Mouse (Mus musculus) hindbrain, embryonic 16.5 days (tissue): Measurements from ENCODE around the gene Gm5737. TPM values are rescaled to one million over a fixed set of nuclear protein-coding genes. Genes with fewer than 3 reads are reported as not detected.

Source experiments
- ATAC-seq: fragments of 200-750 bp; cut with Nextera tagmentation; 2 replicates; pipeline ENCODE4 v1.8.0; 2017; ENCODE audit warnings: moderate TSS enrichment, moderate library complexity
- H3K27ac ChIP-seq: fragments of 300-500 bp; sonication (generic); 2 replicates; pipeline ENCODE4 v1.5.1; 2014; ENCODE audit warnings: low read depth, mild to moderate bottlenecking, control low read depth, low read length, moderate library complexity
- H3K27me3 ChIP-seq: fragments of 300-500 bp; sonication (generic); replicated peaks from 2 replicates; pipeline ENCODE4 v1.6.1; 2014; ENCODE audit warnings: low read length; ENCODE audit not compliant: control insufficient read depth, insufficient read depth
- H3K36me3 ChIP-seq: fragments of 300-500 bp; sonication (generic); 2 replicates; pipeline ENCODE4 v1.6.1; 2014; ENCODE audit warnings: mild to moderate bottlenecking, low read length, moderate library complexity, mixed read lengths; ENCODE audit not compliant: control insufficient read depth, insufficient read depth
- H3K4me1 ChIP-seq: fragments of 300-500 bp; sonication (generic); 2 replicates; pipeline ENCODE4 v1.6.1; 2014; ENCODE audit warnings: low read depth, low read length; ENCODE audit not compliant: control insufficient read depth, insufficient read depth
- H3K4me2 ChIP-seq: fragments of 300-500 bp; sonication (generic); 2 replicates; pipeline ENCODE4 v1.6.1; 2014; ENCODE audit warnings: mild to moderate bottlenecking, low read length, control low read depth, moderate library complexity
- H3K4me3 ChIP-seq: fragments of 300-500 bp; sonication (generic); 2 replicates; pipeline ENCODE4 v1.5.1; 2014; ENCODE audit warnings: mild to moderate bottlenecking, low read length, control low read depth, moderate library complexity
- H3K9ac ChIP-seq: fragments of 300-500 bp; sonication (generic); 2 replicates; pipeline ENCODE4 v1.6.1; 2014; ENCODE audit warnings: low read depth, mild to moderate bottlenecking, control low read depth, low read length, moderate library complexity
- H3K9me3 ChIP-seq: fragments of 300-500 bp; sonication (generic); 2 replicates; pipeline ENCODE4 v1.6.1; 2014; ENCODE audit warnings: mild to moderate bottlenecking, low read length, moderate library complexity; ENCODE audit not compliant: control insufficient read depth
- WGBS: fragments of 180-500 bp; shearing (Covaris S2); extraction: QIAGEN DNeasy Blood & Tissue Kit; methylation state at CpG from one replicate; pipeline ENCODE4 v1.1.7; 2014; 5-methylcytosine and 5-hydroxymethylcytosine counted together
- polyA plus RNA-seq: library from polyadenylated mRNA; unstranded; fragments of >200 nt; fragmentation: Nextera tagmentation; extraction: Ambion mirVana; gene quantifications from 2 replicates; pipeline ENCODE4 v1.2.1, GENCODE M21; 2015

Gene Gm5737
- polyA plus RNA-seq, 1 experiment from 2014 or later = 0.11 TPM

GRCm38 (mm10) chr7:120819386-120819785, 7.2 kb downstream of the Gm5737 start:
- Histone ChIP-seq H3K36me3 (no peaks in the 10 kb centered on the region), H3K9me3 (no peaks in the 10 kb centered on the region), H3K4me2 (no peak overlapping the region), H3K4me1 (no peaks in the 10 kb centered on the region), H3K4me3 (no peak overlapping the region), H3K9ac (no peak overlapping the region), H3K27me3 (no peaks in the 10 kb centered on the region; the same call in 1 of the 2 replicates), H3K27ac (no peak overlapping the region)
- ATAC-seq = no peak
- WGBS = 93% methylated on average over 4 of the region's 4 CpGs

DNA sequence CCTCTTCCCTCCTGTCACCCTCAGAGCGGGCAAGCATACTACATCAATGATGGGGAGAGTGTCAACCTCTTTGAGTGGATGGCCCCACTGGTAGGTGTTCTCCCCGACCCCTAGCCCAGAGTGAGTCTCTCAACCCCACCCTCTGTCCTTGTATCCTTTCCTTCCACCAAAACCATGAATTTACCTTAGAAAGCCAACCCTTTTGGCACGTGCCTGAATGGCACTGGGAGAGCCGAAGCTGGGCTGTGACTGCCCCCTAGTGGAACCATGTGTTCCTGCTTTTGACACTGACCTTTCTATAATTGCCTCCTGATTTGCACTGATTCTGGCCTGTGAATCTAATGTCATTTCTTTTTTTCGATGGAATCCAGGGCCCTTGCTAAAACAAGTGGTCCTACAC, 11.1 kb downstream of the Gm5737 start:
- 25% methylated on average over 5 of the region's 5 CpGs for WGBS
- ATAC-seq = peak; percentile 60; the same call in 1 of the 2 replicates
- H3K4me1 ChIP-seq = no peaks in the 10 kb centered on the region
- no peak overlapping the region for H3K9ac ChIP-seq
- no peaks in the 10 kb centered on the region for H3K9me3 ChIP-seq
- no peak overlapping the region for H3K4me2 ChIP-seq
- H3K27ac ChIP-seq = no peak overlapping the region
- H3K4me3 ChIP-seq = no peak overlapping the region
- H3K27me3 ChIP-seq = no peaks in the 10 kb centered on the region; the same call in 1 of the 2 replicates
- no peaks in the 10 kb centered on the region for H3K36me3 ChIP-seq

- Histone ChIP-seq H3K9ac (no peak overlapping the region), H3K27ac (no peak overlapping the region), H3K4me1 (peaks cover 3% of the 10 kb centered on the region), H3K36me3 (no peaks in the 10 kb centered on the region), H3K4me2 (no peak overlapping the region), H3K4me3 (no peak overlapping the region), H3K9me3 (no peaks in the 10 kb centered on the region), H3K27me3 (no peaks in the 10 kb centered on the region; the same call in 1 of the 2 replicates)
- no peak for ATAC-seq
- 74% methylated on average over 2 of the region's 2 CpGs for WGBS
These were observed 12.9 kb downstream of the Gm5737 start for GRCm38 (mm10) chr7:120825097-120825496.

GRCm38 (mm10) chr7:120826408-120826807, 14.2 kb downstream of the Gm5737 start:
- H3K9me3 ChIP-seq = no peaks in the 10 kb centered on the region
- no peaks in the 10 kb centered on the region for H3K36me3 ChIP-seq
- no peak overlapping the region for H3K27ac ChIP-seq
- H3K9ac ChIP-seq = no peak overlapping the region
- no peaks in the 10 kb centered on the region; the same call in 1 of the 2 replicates for H3K27me3 ChIP-seq
- no peak for ATAC-seq
- no peak overlapping the region for H3K4me3 ChIP-seq
- peaks cover 4% of the 10 kb centered on the region for H3K4me1 ChIP-seq
- H3K4me2 ChIP-seq = no peak overlapping the region
- 28% methylated on average over 3 of the region's 3 CpGs for WGBS

GRCm38 (mm10) chr7:120830431-120831381, 18.5 kb downstream of the Gm5737 start:
- no peaks in the 10 kb centered on the region for H3K36me3 ChIP-seq
- H3K4me3 ChIP-seq = peak overlapping the region; percentile 65
- peak overlapping the region; percentile 61 for H3K27ac ChIP-seq
- no peaks in the 10 kb centered on the region for H3K27me3 ChIP-seq
- H3K9ac ChIP-seq = peak overlapping the region; percentile 74
- H3K9me3 ChIP-seq = no peaks in the 10 kb centered on the region
- peak overlapping the region; percentile 81 for H3K4me2 ChIP-seq
- WGBS = 2% methylated on average over 46 of the region's 46 CpGs
- peak; percentile 25 for ATAC-seq
- peaks cover 4% of the 10 kb centered on the region for H3K4me1 ChIP-seq

GRCm38 (mm10) chr7:120834426-120834825, 22.3 kb downstream of the Gm5737 start:
- no peak for ATAC-seq
- Histone ChIP-seq H3K27ac (peak overlapping the region; percentile 72), H3K4me3 (peak overlapping the region; percentile 65), H3K4me2 (peak overlapping the region; percentile 58), H3K36me3 (no peaks in the 10 kb centered on the region), H3K9me3 (no peaks in the 10 kb centered on the region), H3K27me3 (no peaks in the 10 kb centered on the region; the same call in 1 of the 2 replicates), H3K4me1 (peaks cover 4% of the 10 kb centered on the region), H3K9ac (peak overlapping the region; percentile 59)
- WGBS = 43% methylated on average over 6 of the region's 6 CpGs

DNA sequence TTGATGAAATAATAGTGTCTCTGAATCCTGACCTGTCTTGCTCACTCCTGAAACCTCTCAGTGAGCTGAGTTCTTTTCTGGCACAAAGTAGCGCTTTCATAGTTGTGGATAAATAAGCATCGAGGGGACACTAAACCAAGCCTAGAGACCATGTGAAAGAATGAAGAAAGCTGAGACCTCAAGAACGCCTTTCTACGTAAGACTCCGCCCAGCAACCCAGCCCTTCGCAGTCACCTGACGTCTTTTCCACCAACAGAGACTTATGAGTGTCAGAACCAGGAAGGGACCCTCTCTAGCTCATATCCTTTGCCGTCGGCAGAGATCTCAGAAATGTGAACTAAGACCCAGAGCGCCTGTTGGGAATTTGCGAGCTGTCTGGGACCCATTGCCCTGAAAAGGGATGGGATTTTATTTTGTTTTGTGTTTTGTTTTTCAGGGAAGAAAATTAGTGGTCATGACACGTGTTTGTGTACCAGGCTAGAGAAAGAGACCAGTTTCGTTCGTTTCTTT, 22.8 kb downstream of the Gm5737 start:
- no peaks in the 10 kb centered on the region for H3K36me3 ChIP-seq
- H3K27me3 ChIP-seq = no peaks in the 10 kb centered on the region; the same call in 1 of the 2 replicates
- H3K27ac ChIP-seq = peak overlapping the region; percentile 72
- ATAC-seq = peak; percentile 82
- 9% methylated on average over 14 of the region's 14 CpGs for WGBS
- H3K4me1 ChIP-seq = peaks cover 3% of the 10 kb centered on the region
- H3K4me2 ChIP-seq = peak overlapping the region; percentile 58
- peak overlapping the region; percentile 65 for H3K4me3 ChIP-seq
- H3K9me3 ChIP-seq = no peaks in the 10 kb centered on the region
- H3K9ac ChIP-seq = peak overlapping the region; percentile 59

DNA sequence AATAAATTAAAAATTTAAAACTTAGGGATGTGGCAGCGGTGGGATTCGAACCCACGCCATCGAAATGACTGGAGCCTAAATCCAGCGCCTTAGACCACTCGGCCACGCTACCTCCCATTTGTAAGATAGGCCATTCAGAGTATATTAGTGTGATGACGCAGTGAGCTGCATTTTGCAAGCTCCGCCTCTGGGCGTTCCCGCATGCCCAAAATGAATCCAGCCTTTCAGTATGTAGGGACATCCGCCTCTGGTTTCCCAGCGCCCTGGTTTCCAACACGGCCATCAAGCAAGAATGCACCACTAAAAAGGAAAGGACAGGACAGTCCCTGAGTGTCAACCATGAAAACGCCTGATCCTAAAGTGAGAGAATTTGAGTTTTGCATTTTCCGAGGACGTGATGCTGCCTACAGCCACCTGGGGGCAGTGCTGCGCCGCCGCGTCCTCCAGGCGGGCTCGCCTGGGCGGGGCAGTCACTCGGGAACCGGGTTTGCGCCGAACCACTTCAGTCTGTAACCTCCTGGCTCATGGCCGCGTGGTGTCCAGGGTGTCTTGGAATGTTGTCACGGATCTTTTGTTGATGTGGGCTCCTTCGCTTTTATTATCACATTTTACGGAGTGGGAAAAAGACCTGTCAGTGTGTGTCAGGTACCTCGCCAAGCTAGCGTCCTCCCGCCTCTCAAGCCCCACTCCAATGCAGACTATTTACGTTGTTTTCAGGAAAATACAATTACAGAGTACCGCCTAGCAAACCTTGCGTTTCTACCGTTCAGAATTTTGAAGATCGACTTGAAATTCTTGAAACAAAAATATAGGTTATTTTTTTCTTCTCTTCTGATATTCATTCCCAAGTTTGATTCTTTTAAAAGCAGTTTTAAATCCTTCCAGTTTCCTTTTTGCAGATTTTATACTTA, 23.5 kb downstream of the Gm5737 start:
- peak overlapping the region; percentile 89 for H3K27ac ChIP-seq
- peak overlapping the region; percentile 58 for H3K4me2 ChIP-seq
- peak overlapping the region; percentile 65 for H3K4me3 ChIP-seq
- WGBS = under 1% methylated on average over 41 of the region's 41 CpGs
- peak overlapping the region; percentile 74 for H3K9ac ChIP-seq
- no peaks in the 10 kb centered on the region for H3K9me3 ChIP-seq
- H3K36me3 ChIP-seq = no peaks in the 10 kb centered on the region
- no peaks in the 10 kb centered on the region; the same call in 1 of the 2 replicates for H3K4me1 ChIP-seq
- peak; percentile 89 for ATAC-seq
- H3K27me3 ChIP-seq = no peaks in the 10 kb centered on the region; the same call in 1 of the 2 replicates
